Mouse (Mus musculus): ENCODE results near the gene Gbf1. TPM values are rescaled to one million over a fixed set of nuclear protein-coding genes. Genes with fewer than 3 reads are reported as not detected.

Gbf1 gene
- total RNA-seq, 2 experiments from 2014 or later = 83.2 to 94.5 TPM

- Histone ChIP-seq H3K4me3 (no peak overlapping the region), H3K27ac (no peak overlapping the region)
- no peak for DNase-seq (ENCODE audit: low spot score in 2 of 2)
- no peak for TF ChIP-seq CTCF (conservative IDR thresholded peaks at IDR 0.05)
Measured at GRCm38 (mm10) chr19:46310312-46310865, 158.1 kb downstream of the Gbf1 start.

- no peak for TF ChIP-seq CTCF (conservative IDR thresholded peaks at IDR 0.05)
- Histone ChIP-seq H3K27ac (no peak overlapping the region), H3K4me3 (no peak overlapping the region)
- DNase-seq (ENCODE audit: low spot score in 2 of 2) = peak in 1 of 2 experiments; percentile 7
Measured at GRCm38 (mm10) chr19:46311341-46311740, 159.0 kb downstream of the Gbf1 start.

DNA sequence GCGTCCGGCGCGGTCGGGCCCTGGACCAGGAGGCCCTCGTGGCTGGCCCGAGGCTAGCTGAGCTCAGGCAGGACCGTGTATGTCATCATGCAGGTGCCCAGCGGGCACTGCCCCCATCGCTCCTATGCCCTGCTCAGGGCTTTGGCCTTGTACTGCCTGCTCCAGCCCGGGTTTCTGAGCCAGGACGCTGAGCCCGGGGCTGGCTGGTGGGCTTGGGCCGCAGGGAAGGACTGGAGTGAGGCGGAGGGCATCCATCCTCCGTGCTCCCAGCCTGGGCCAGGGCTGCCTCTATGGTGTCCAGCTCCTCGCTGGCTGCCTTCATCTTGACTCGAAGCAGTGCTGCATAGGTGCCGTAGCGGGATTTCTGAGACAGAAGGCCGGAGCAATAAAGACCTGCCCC is 160.3 kb downstream of the Gbf1 start:
- no peak for DNase-seq (ENCODE audit: low spot score in 2 of 2)
- Histone ChIP-seq H3K4me3 (no peak overlapping the region), H3K27ac (no peak overlapping the region)
- no peak for TF ChIP-seq CTCF (conservative IDR thresholded peaks at IDR 0.05)

GRCm38 (mm10) chr19:46313116-46313515 is 160.8 kb downstream of the Gbf1 start:
- TF ChIP-seq CTCF (conservative IDR thresholded peaks at IDR 0.05) = no peak
- DNase-seq (ENCODE audit: low spot score in 2 of 2) = no peak
- no peak overlapping the region for H3K4me3 ChIP-seq
- H3K27ac ChIP-seq = no peak overlapping the region

DNA sequence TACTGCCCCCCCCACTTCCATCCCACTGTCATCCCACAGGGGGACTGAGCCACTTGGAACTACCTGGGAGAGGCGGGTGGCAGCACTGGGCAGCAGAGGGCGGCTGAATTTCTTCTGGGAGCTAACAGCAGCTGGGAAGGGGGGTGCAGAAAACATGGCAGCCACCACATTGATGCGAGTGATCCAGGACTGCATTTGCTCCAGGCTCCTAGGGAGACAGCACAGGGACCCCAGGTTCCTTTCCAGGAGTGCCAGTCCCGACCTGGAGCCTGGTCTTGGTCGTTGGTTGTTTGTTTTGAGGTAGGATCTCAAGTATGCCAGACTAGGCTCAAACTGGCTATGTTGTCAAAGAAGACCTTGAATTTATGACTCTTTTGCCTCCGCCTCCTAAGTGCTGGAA is 161.3 kb downstream of the Gbf1 start:
- Histone ChIP-seq H3K4me3 (no peak overlapping the region), H3K27ac (no peak overlapping the region)
- no peak for TF ChIP-seq CTCF (conservative IDR thresholded peaks at IDR 0.05)
- DNase-seq (ENCODE audit: low spot score in 2 of 2) = no peak

- DNase-seq (ENCODE audit: low spot score in 2 of 2) = no peak
- TF ChIP-seq CTCF (conservative IDR thresholded peaks at IDR 0.05) = no peak
Measured at GRCm38 (mm10) chr19:46314151-46314601, 161.9 kb downstream of the Gbf1 start.

GRCm38 (mm10) chr19:46314872-46315742 is 162.8 kb downstream of the Gbf1 start:
- peak in 1 of 2 experiments; percentile 9 for DNase-seq (ENCODE audit: low spot score in 2 of 2)
- H3K27ac ChIP-seq = no peak overlapping the region
- H3K4me3 ChIP-seq = no peak overlapping the region
- TF ChIP-seq CTCF (conservative IDR thresholded peaks at IDR 0.05) = no peak

More at GRCm38 (mm10) chr19:46314151-46314601, 161.9 kb downstream of the Gbf1 start:
- H3K4me3 ChIP-seq = no peak overlapping the region
- H3K27ac ChIP-seq = no peak overlapping the region

DNA sequence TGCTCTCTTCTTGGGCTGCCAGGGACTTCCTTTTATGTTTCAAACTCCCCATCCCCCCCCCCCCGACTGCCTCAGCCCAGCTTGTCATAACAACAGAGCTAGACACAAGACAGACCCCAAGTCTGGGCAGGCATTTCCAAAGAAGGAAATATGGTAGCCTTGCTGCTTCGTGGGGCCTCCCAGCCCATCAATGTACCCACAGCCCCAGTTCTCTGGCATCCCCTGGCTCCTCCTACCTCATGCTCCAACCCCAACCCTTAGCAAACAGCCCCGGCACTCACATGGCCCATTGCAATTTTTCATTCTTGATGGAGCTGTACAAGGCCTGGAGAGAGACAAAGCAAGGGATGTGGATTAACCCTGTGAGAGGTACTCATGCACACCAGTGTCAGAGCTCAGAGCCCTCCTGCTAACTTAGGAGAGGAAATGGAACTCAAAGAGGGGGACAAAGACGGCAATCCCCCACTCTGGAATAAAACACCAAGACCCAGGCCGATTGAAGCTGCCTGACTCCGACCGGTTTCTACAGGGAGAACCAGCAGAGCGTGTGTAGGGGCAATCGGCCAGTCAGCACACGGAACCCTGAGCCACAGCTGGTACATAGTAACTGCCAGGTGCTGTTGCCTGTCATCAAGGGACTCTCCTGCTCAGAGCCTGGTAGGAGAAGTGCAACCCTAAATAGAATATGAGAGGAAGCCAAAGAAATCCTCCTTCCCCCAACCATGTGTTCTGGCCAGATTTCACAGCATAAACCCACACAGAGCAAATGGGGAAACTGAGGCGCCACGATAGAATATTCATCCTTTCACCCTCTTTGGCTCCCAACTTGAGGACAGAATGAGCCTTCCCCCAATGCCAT is 163.7 kb downstream of the Gbf1 start:
- no peak for TF ChIP-seq CTCF (conservative IDR thresholded peaks at IDR 0.05)
- peak in 1 of 2 experiments; percentile 20 for DNase-seq (ENCODE audit: low spot score in 2 of 2)
- Histone ChIP-seq H3K27ac (peak overlapping the region; percentile 60; the same call in 1 of the 2 replicates), H3K4me3 (peak overlapping the region; percentile 71)

GRCm38 (mm10) chr19:46316846-46317545 is 164.7 kb downstream of the Gbf1 start:
- no peak for TF ChIP-seq CTCF (conservative IDR thresholded peaks at IDR 0.05)
- H3K27ac ChIP-seq = peak overlapping the region; percentile 93
- peak overlapping the region; percentile 71 for H3K4me3 ChIP-seq
- DNase-seq (ENCODE audit: low spot score in 2 of 2) = peak; percentile 80 to 90

DNA sequence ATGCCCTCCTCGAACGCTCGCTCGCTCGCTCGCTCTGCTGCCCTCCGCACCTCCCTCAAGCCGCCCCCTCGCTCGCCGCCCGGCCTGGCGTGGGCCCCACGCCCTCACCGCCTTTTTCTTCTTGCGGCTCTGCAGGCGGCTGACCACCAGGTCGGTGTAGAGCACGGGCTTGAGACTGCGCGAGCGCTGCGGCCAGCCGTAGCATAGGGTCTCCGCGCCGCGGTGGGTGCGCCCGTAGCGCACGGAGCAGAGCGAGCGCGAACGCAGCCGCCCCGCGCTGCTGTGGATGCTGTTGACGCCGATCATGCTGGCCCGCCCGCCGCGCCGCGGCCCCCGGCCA is 165.2 kb downstream of the Gbf1 start:
- TF ChIP-seq CTCF (conservative IDR thresholded peaks at IDR 0.05) = no peak
- H3K27ac ChIP-seq = peak overlapping the region; percentile 93
- H3K4me3 ChIP-seq = peak overlapping the region; percentile 71
- DNase-seq (ENCODE audit: low spot score in 2 of 2) = no peak

- H3K27ac ChIP-seq = peak overlapping the region; percentile 95
- peak overlapping the region; percentile 64 for H3K4me3 ChIP-seq
- peak; percentile 69 to 75 for DNase-seq (ENCODE audit: low spot score in 2 of 2)
- no peak for TF ChIP-seq CTCF (conservative IDR thresholded peaks at IDR 0.05)
Measured at GRCm38 (mm10) chr19:46318031-46318471, 165.7 kb downstream of the Gbf1 start.

Data from layer of hippocampus, adult 2 months (tissue).